Mouse (Mus musculus): ENCODE measurements around the gene Pdlim7. TPM values are rescaled to one million over a fixed set of nuclear protein-coding genes. Genes with fewer than 3 reads are reported as not detected.

Pdlim7 gene
- polyA plus RNA-seq, 1 experiment from 2014 or later, result 124 TPM

DNA sequence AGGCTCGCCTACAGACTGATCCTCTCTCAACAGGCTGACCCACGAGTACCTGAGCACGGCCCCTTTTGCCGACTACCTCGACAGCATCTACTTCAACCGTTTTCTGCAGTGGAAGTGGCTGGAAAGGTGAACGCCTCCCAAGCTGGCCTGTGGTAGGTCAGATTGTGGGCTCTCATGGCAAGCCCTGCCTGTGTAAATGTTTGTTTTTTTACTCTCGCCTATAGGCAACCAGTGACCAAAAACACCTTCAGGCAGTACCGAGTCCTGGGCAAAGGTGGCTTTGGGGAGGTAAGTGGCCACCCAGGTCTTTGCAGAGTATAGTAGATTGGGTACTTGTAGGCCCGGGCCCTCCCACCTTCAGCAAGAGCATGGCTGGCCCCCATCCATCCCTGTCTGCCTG is 62.2 kb downstream of the Pdlim7 start:
- WGBS, result 94% methylated on average over 10 of the region's 10 CpGs

DNA sequence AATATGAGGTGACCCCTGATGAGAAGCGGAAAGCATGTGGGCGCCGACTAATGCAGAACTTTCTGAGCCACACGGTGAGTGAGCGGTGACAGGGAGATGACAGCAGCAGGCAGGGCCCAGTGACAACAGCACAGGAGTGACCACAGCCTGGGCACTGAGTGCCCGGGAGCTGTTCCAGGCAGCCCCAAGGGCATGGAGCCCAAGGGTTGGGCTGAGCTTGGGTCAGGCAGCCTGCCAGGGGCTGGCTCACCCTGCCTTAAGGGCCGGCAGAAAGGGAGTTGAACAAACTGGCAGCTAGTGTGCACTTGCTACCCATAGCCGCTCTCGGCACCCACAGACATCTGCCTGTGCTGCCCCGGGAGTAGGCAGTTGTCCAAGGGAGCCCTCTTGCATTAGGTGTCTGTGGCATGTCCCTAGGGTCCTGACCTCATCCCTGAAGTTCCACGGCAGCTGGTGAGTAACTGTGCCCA is 62.9 kb downstream of the Pdlim7 start:
- 95% methylated on average over 11 of the region's 11 CpGs for WGBS
- DNase-seq (ENCODE audit: low spot score) (no peak), ATAC-seq (no peak)
- Histone ChIP-seq H3K27me3 (replicated peaks; ENCODE audit: control insufficient read depth, insufficient read depth, low read length) (no peaks in the 10 kb centered on the region), H3K4me3 (ENCODE audit: low read depth, low read length) (no peak overlapping the region), H3K27ac (ENCODE audit: low read depth, low read length) (no peak overlapping the region), H3K9me3 (replicated peaks; ENCODE audit: control insufficient read depth, low read length) (no peaks in the 10 kb centered on the region), H3K4me1 (ENCODE audit: control insufficient read depth, insufficient read depth, low read length) (peaks cover 11% of the 10 kb centered on the region), H3K36me3 (ENCODE audit: control insufficient read depth, insufficient read depth, low read length) (peaks cover 59% of the 10 kb centered on the region), H3K9ac (ENCODE audit: low read length) (no peak overlapping the region), H3K4me2 (ENCODE audit: low read length) (no peak overlapping the region)

More for the DNA sequence above, 62.2 kb downstream of the Pdlim7 start:
- Histone ChIP-seq H3K36me3 (ENCODE audit: control insufficient read depth, insufficient read depth, low read length) (peaks cover 66% of the 10 kb centered on the region), H3K27me3 (replicated peaks; ENCODE audit: control insufficient read depth, insufficient read depth, low read length) (no peaks in the 10 kb centered on the region), H3K27ac (ENCODE audit: low read depth, low read length) (no peak overlapping the region), H3K4me2 (ENCODE audit: low read length) (no peak overlapping the region), H3K4me3 (ENCODE audit: low read depth, low read length) (no peak overlapping the region), H3K9ac (ENCODE audit: low read length) (no peak overlapping the region), H3K9me3 (replicated peaks; ENCODE audit: control insufficient read depth, low read length) (no peaks in the 10 kb centered on the region), H3K4me1 (ENCODE audit: control insufficient read depth, insufficient read depth, low read length) (peaks cover 5% of the 10 kb centered on the region)
- DNase-seq (ENCODE audit: low spot score) (no peak), ATAC-seq (no peak)

DNA sequence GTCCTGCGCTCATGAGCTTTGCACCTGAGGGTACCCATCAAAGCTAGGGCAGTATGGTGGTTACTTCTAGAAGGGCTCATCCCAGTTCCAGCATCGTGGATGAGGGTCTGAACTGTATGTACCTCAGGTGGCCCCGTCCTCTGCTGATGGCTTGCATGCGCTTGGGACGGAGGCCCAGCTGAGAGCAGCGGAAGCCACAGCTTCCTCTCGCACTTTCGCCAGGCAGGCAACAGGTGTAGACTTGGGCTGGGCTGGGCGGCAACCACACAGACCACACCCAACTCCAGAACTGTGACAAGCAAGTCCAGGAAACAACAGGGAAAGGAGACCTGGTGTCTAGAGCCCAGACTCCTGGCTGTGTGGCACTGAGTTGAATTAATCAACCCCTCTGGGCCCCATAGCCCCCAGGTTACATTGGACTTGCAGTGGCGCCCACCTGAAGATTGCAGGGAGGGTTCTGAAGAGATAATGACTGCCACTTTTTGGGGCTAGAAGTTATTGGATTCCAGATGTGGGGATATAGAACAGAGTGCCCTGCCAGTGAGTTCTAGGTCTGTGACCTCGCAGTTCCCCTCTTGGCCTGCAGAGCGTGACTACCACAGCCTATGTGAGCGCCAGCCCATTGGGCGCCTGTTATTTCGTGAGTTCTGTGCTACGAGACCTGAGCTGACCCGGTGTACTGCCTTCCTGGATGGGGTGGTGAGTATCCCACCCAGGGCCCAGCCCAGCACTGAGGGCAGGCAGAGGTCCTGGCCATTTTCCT is 63.6 kb downstream of the Pdlim7 start:
- Histone ChIP-seq H3K4me1 (ENCODE audit: control insufficient read depth, insufficient read depth, low read length) (peaks cover 11% of the 10 kb centered on the region), H3K4me3 (ENCODE audit: low read depth, low read length) (no peak overlapping the region), H3K4me2 (ENCODE audit: low read length) (no peak overlapping the region), H3K36me3 (ENCODE audit: control insufficient read depth, insufficient read depth, low read length) (peaks cover 52% of the 10 kb centered on the region), H3K9me3 (replicated peaks; ENCODE audit: control insufficient read depth, low read length) (no peaks in the 10 kb centered on the region), H3K27me3 (replicated peaks; ENCODE audit: control insufficient read depth, insufficient read depth, low read length) (no peaks in the 10 kb centered on the region), H3K9ac (ENCODE audit: low read length) (no peak overlapping the region), H3K27ac (ENCODE audit: low read depth, low read length) (no peak overlapping the region)
- 91% methylated on average over 17 of the region's 17 CpGs for WGBS
- no peak for DNase-seq (ENCODE audit: low spot score)
- ATAC-seq, result no peak

DNA sequence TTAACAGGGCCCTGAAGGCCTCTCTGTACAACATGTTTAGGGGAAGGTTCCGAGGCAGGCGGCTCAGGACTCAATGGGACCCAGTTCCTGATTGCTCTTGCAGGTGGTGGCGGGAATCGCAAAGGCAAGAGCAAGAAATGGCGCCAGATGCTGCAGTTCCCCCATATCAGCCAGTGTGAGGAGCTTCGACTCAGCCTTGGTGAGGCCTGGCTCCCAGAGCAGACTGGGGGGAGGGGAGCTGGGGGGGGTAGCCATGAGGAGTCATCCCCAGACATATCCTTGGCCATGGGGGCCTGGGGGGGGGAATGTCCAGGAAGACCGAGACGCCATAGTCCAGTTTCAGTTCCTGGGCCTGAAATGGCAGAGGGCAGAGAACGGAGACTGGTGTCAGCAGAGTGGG is 64.3 kb downstream of the Pdlim7 start:
- DNase-seq (ENCODE audit: low spot score), result no peak
- no peak overlapping the region for H3K4me2 ChIP-seq (ENCODE audit: low read length)
- no peaks in the 10 kb centered on the region for H3K27me3 ChIP-seq (replicated peaks; ENCODE audit: control insufficient read depth, insufficient read depth, low read length)
- peaks cover 45% of the 10 kb centered on the region for H3K36me3 ChIP-seq (ENCODE audit: control insufficient read depth, insufficient read depth, low read length)
- no peak overlapping the region for H3K9ac ChIP-seq (ENCODE audit: low read length)
- ATAC-seq, result no peak
- H3K4me1 ChIP-seq (ENCODE audit: control insufficient read depth, insufficient read depth, low read length), result peaks cover 11% of the 10 kb centered on the region
- 89% methylated on average over 9 of the region's 9 CpGs for WGBS
- H3K4me3 ChIP-seq (ENCODE audit: low read depth, low read length), result no peak overlapping the region
- H3K27ac ChIP-seq (ENCODE audit: low read depth, low read length), result no peak overlapping the region
- no peaks in the 10 kb centered on the region for H3K9me3 ChIP-seq (replicated peaks; ENCODE audit: control insufficient read depth, low read length)

DNA sequence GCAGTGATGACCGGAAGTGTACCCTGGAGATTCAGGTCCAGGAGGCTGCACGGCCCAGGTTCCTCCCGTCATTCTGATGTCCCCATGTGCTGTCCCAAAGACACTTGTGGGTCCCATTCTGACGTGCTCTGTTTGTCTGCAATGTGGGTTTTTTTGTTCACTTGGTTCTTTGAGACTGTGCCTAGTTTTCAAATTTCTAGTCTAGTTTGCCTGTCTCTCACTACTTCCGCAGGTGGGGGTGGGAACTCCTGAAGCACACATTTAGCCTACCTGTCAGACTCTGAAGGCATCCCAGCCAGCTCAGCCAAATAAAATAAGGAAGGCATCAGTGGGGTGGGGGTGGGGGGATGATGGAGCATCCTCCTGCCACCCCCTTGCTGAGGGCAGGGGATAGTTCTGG is 65.3 kb downstream of the Pdlim7 start:
- H3K27ac ChIP-seq (ENCODE audit: low read depth, low read length), result no peak overlapping the region
- H3K36me3 ChIP-seq (ENCODE audit: control insufficient read depth, insufficient read depth, low read length), result peaks cover 34% of the 10 kb centered on the region
- DNase-seq (ENCODE audit: low spot score) (no peak), ATAC-seq (no peak)
- no peak overlapping the region for H3K9ac ChIP-seq (ENCODE audit: low read length)
- H3K4me1 ChIP-seq (ENCODE audit: control insufficient read depth, insufficient read depth, low read length), result peaks cover 11% of the 10 kb centered on the region
- H3K4me3 ChIP-seq (ENCODE audit: low read depth, low read length), result no peak overlapping the region
- no peaks in the 10 kb centered on the region for H3K27me3 ChIP-seq (replicated peaks; ENCODE audit: control insufficient read depth, insufficient read depth, low read length)
- WGBS, result 95% methylated on average over 5 of the region's 5 CpGs
- H3K9me3 ChIP-seq (replicated peaks; ENCODE audit: control insufficient read depth, low read length), result no peaks in the 10 kb centered on the region
- no peak overlapping the region for H3K4me2 ChIP-seq (ENCODE audit: low read length)

DNA sequence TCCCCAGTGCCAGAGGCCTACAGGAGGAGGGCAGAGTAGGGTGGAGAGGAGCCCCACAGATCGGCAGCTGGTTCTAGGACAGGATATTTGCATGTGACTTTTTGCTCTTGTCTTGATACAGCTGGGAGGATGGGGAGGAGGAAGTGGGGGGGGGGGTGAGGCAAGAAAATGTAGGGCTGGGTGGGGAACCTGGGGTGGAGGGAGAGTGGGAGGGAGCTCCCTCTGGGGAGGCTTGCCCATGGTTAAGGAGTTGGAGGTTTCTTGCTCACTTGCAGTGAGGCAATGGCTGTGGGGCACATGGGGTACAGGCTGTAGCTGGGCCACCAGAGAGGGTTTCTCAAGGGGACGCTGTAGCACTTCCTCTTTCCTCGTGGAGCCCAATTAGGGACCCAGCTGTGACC is 65.9 kb downstream of the Pdlim7 start:
- ATAC-seq (no peak), DNase-seq (ENCODE audit: low spot score) (no peak)
- no peak overlapping the region for H3K9ac ChIP-seq (ENCODE audit: low read length)
- no peak overlapping the region for H3K4me2 ChIP-seq (ENCODE audit: low read length)
- H3K27me3 ChIP-seq (replicated peaks; ENCODE audit: control insufficient read depth, insufficient read depth, low read length), result no peaks in the 10 kb centered on the region
- WGBS, result 73% methylated on average over 3 of the region's 3 CpGs
- H3K4me1 ChIP-seq (ENCODE audit: control insufficient read depth, insufficient read depth, low read length), result peaks cover 11% of the 10 kb centered on the region
- peaks cover 29% of the 10 kb centered on the region for H3K36me3 ChIP-seq (ENCODE audit: control insufficient read depth, insufficient read depth, low read length)
- no peaks in the 10 kb centered on the region for H3K9me3 ChIP-seq (replicated peaks; ENCODE audit: control insufficient read depth, low read length)
- H3K4me3 ChIP-seq (ENCODE audit: low read depth, low read length), result no peak overlapping the region
- no peak overlapping the region for H3K27ac ChIP-seq (ENCODE audit: low read depth, low read length)

DNA sequence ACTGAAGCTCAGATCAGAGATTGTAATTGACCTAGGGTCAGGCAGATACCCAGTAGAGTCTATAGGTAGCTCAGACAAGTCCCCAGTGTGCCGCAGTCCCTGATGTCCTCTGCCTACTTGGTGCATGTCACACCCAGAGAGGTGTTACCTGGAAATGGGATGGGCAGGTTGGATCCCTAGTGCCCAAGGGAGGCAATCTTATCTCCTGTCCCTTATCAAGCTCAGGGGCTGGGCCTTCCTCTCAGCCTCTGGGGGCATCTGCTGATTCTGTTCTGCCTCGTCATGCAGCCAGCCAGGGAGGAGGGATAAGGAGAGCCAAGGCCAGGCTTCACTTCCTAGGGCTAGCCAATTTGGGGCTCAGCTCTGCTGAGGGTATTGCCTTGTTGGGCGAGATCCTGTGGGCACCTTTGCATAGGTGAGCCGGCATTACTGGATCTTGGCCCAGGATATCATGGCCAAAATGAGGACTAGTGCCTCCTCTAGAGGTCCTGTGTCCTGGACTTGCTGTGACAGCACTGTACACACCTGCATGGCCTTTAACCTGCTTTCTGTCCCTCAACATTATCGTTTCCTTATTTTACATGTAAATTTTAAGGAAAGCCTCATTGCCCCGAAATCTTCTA is 66.9 kb downstream of the Pdlim7 start:
- WGBS, result 84% methylated on average over 6 of the region's 6 CpGs
- Histone ChIP-seq H3K36me3 (ENCODE audit: control insufficient read depth, insufficient read depth, low read length) (peaks cover 19% of the 10 kb centered on the region), H3K4me1 (ENCODE audit: control insufficient read depth, insufficient read depth, low read length) (peaks cover 11% of the 10 kb centered on the region), H3K4me2 (ENCODE audit: low read length) (peak overlapping the region; percentile 83), H3K27ac (ENCODE audit: low read depth, low read length) (no peak overlapping the region), H3K4me3 (ENCODE audit: low read depth, low read length) (peak overlapping the region; percentile 86), H3K27me3 (replicated peaks; ENCODE audit: control insufficient read depth, insufficient read depth, low read length) (no peaks in the 10 kb centered on the region), H3K9ac (ENCODE audit: low read length) (peak overlapping the region; percentile 95), H3K9me3 (replicated peaks; ENCODE audit: control insufficient read depth, low read length) (no peaks in the 10 kb centered on the region)
- ATAC-seq (no peak), DNase-seq (ENCODE audit: low spot score) (no peak)
